Mouse (Mus musculus) cerebral cortex, adult 2 months (tissue): ENCODE data around the gene Zbtb20.

Experiments
- WGBS: fragments of 180-500 bp; shearing (Covaris S2); methylation state at CpG from one replicate; pipeline ENCODE4 v1.1.7; 2018; 5-methylcytosine and 5-hydroxymethylcytosine counted together

The Zbtb20 gene

DNA sequence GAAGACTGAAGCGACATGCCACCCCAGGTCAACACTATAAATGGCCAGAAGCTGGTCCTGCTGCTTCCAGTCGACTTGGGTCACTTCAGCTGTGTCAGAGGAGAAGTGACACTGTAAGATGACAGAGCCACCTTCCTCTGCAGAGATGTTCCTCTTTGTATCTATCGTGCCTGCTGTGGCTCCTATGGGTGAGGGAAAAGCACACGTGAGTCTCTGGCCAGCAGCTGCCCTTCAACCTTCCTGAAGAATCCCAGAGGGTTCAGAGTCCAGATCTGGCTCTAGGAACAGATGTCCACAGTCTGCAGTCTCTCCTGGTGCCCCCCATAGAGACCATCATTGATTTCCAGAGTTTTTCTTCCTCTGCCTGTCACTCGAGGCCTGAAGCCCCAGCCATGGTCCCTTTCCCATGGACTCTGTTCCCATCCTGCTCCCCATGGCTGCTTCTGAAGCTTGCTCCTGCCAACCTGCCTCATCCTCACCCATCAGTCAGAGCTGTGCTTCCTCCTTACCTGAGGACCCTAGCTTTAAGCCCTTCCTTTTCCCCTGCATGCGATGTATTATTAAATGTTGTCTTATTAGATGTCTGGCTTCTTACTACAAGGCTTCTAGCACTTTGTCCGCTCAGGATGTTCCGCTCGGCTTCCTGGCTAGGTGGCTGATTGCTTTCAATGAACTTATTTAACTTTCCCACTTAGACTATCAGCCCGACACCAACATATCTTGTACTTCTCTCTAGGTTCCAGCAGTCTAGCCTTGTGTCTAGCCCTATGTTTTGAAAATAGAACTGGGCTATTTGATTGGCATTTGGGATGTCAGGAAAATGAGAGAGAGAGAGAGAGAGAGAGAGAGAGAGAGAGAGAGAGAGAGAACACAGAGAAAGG lies 786.7 kb downstream of the Zbtb20 start:
- WGBS = 94% methylated on average over 10 of the region's 10 CpGs

GRCm38 (mm10) chr16:43663978-43664579 lies 788.4 kb downstream of the Zbtb20 start, which contains the start of gene Tigit:
Tigit (minus strand) TSS chr16:43664146.
- whole genome bisulfite sequencing = 84% methylated on average over 7 of the region's 7 CpGs

DNA sequence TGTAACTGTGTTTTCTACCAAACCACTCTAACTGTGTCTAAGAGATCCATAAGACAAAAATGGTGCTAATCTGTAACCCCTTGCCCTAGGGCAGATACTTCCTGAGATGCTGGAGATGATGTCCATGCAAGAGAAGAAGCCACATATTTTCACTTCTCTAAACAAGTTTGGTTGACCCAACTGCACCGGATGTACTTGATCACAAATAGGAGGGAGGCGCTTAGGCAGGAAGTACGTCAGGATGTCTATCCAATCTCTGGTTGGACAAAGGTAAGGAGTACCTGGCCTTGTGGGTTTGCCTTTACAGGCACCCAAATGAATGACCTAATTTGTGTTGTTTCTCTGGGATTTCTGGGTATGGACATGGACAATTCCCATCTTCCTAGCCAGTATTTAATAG lies 792.6 kb downstream of the Zbtb20 start:
- WGBS = 93% methylated on average over 3 of the region's 3 CpGs

DNA sequence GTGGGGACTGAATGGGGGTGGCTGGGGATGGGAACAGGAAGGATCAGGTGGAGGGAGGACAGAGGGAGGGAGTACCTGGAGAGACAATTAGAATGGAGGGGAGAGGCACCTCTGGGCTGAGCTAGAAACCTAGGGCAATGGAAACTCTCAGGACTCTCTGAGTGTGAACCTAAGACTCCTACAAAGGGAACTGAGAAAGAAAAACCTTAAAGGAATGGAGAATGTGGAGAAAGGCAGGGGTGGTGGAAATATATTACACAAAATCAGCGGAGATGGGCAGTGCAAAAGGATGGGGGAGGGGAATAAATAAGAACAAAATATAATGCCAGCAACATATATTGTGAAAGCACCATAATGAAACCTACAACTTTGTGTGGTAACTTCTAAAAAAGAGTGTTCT lies 796.3 kb downstream of the Zbtb20 start:
- 96% methylated on average over 1 of the region's 1 CpGs for WGBS

- WGBS = 91% methylated on average over 3 of the region's 3 CpGs
Observed at GRCm38 (mm10) chr16:43674400-43674799, 798.7 kb downstream of the Zbtb20 start.

DNA sequence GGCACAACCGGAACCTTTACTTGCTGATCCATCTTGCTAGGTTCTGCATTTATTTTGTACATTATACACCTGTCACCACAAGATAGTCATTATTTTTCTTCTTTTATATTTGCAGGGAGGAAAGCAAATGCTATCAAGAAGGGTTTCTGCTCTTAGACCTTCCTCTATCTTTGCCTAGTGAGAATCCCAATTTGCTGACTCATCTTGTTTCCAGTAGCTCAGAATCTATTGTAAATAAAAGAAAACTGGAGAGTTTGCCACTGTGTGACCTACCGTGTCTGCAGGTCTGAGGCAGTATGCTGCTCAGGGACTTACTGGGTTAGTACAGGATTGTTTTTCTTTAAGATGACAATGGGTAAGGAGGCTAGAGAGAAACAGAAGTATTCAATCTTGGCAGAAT lies 812.3 kb downstream of the Zbtb20 start:
- WGBS = 91% methylated on average over 2 of the region's 2 CpGs

GRCm38 (mm10) chr16:43690211-43690690 lies 814.6 kb downstream of the Zbtb20 start:
- 86% methylated on average over 3 of the region's 3 CpGs for WGBS

DNA sequence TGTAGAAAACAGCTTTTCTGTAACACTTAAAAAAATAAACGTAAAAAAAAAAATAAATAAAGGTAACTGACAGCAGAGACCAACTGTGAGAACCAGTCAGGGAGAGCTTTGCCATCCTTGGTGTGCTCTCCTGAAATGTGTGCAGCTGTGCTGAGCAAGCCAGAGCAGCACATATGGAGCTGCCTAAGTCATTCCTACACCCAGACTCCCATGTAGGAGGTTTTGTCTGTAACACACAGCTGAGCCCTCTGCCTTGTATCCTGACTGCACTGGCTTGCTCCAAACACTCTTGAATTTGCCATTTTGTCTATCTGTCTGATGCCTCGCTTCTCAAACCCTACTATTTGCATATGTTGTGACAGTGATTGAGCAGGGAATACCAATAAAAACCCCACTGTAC lies 815.2 kb downstream of the Zbtb20 start:
- 69% methylated on average over 2 of the region's 2 CpGs for WGBS

DNA sequence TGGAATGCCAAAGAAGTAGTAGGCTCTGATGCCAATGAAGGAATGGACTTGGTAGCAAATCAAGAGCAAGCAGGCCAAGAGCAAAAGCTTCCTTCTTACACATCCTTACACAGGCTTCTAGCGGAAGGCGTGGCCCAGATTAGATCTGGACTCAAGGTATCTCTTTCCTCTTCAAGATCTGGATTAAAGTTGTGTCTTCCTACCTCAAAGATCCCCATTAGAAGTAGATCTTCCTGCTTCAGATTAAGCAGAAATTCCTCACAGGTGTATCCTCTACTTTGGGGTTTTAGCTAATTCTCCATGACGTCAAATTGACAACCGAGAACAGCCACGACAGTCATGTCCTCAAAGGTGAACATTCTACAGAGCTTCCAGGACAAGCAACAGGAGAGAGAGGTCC lies 816.1 kb downstream of the Zbtb20 start:
- 96% methylated on average over 5 of the region's 5 CpGs for WGBS
